Mouse (Mus musculus): ENCODE data around the gene Pkd1.

Pkd1 gene

GRCm38 (mm10) chr17:24567034-24567779 is 17.6 kb downstream of the Pkd1 start:
- DNase-seq (ENCODE audit: extremely low spot score): no peak

- DNase-seq (ENCODE audit: extremely low spot score): no peak
These were observed 20.2 kb downstream of the Pkd1 start for GRCm38 (mm10) chr17:24569837-24570236.

GRCm38 (mm10) chr17:24572651-24573245 is 23.1 kb downstream of the Pkd1 start:
- no peak for DNase-seq (ENCODE audit: extremely low spot score)

GRCm38 (mm10) chr17:24573811-24574210 is 24.2 kb downstream of the Pkd1 start:
- no peak for DNase-seq (ENCODE audit: extremely low spot score)

GRCm38 (mm10) chr17:24579532-24579931 is 29.9 kb downstream of the Pkd1 start:
- no peak for DNase-seq (ENCODE audit: extremely low spot score)

GRCm38 (mm10) chr17:24580287-24580686 is 30.7 kb downstream of the Pkd1 start:
- no peak for DNase-seq (ENCODE audit: extremely low spot score)

GRCm38 (mm10) chr17:24583599-24584460 is 34.2 kb downstream of the Pkd1 start:
- DNase-seq (ENCODE audit: extremely low spot score): no peak

GRCm38 (mm10) chr17:24584520-24584919 is 34.9 kb downstream of the Pkd1 start:
- DNase-seq (ENCODE audit: extremely low spot score): no peak

- DNase-seq (ENCODE audit: extremely low spot score): no peak
These were observed 36.9 kb downstream of the Pkd1 start for GRCm38 (mm10) chr17:24586532-24586931.

- DNase-seq (ENCODE audit: extremely low spot score): no peak
These were observed 41.3 kb downstream of the Pkd1 start for GRCm38 (mm10) chr17:24590943-24591342.

- no peak for DNase-seq (ENCODE audit: extremely low spot score)
These were observed 42.1 kb downstream of the Pkd1 start for GRCm38 (mm10) chr17:24591695-24592094.

GRCm38 (mm10) chr17:24593248-24593647 is 43.6 kb downstream of the Pkd1 start:
- no peak for DNase-seq (ENCODE audit: extremely low spot score)

- no peak for DNase-seq (ENCODE audit: extremely low spot score)
These were observed 44.6 kb downstream of the Pkd1 start for GRCm38 (mm10) chr17:24593992-24594890.

GRCm38 (mm10) chr17:24595126-24596072 is 45.8 kb downstream of the Pkd1 start:
- DNase-seq (ENCODE audit: extremely low spot score): no peak

GRCm38 (mm10) chr17:24596073-24596466 is 46.4 kb downstream of the Pkd1 start:
- no peak for DNase-seq (ENCODE audit: extremely low spot score)

GRCm38 (mm10) chr17:24596471-24597183 is 47.0 kb downstream of the Pkd1 start:
- DNase-seq (ENCODE audit: extremely low spot score): no peak

- DNase-seq (ENCODE audit: extremely low spot score): no peak
These were observed 48.4 kb downstream of the Pkd1 start for GRCm38 (mm10) chr17:24597989-24598388.

GRCm38 (mm10) chr17:24600502-24600901 is 50.9 kb downstream of the Pkd1 start:
- DNase-seq (ENCODE audit: extremely low spot score): no peak

- DNase-seq (ENCODE audit: extremely low spot score): no peak
These were observed 54.3 kb downstream of the Pkd1 start for GRCm38 (mm10) chr17:24603961-24604360.

- DNase-seq (ENCODE audit: extremely low spot score): no peak
These were observed 54.9 kb downstream of the Pkd1 start for GRCm38 (mm10) chr17:24604557-24604956.

All from embryo, embryonic 9.5 days (tissue).